Mouse (Mus musculus) naive thymus-derived CD4-positive, alpha-beta T cell, adult 2 months (primary cell): ENCODE measurements at regions not wholly inside any gene's neighbourhood (a gene's known extent, or its start where the extent isn't known, plus 50 kb on each side); places are given as distances from the start of the nearest gene placed in this dataset.

Experiments used
- DNase-seq: peaks from one replicate; pipeline ENCODE4 v3.0.0-alpha.2; 2011; ENCODE audit warnings: low read depth

DNA sequence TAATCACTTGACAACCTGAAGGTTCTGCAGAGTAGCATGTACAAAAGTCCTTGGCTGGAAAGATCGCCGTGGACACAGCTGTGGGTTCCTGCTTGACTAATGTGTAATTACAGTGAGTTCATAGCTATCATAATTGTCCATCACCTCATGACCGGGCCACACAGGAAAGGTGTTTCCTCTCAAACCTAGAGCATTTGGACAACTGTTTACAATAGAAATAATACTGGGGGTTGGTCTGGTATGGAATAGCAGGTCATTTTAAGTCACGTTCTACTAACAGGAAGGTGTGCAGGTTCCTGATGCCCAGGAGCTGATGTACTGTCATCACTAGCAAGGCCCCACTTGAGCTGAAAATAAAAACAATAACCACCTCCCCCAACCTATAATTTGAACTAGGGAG, 283.1 kb upstream of the Gm26657 start:
- DNase-seq = no peak

DNA sequence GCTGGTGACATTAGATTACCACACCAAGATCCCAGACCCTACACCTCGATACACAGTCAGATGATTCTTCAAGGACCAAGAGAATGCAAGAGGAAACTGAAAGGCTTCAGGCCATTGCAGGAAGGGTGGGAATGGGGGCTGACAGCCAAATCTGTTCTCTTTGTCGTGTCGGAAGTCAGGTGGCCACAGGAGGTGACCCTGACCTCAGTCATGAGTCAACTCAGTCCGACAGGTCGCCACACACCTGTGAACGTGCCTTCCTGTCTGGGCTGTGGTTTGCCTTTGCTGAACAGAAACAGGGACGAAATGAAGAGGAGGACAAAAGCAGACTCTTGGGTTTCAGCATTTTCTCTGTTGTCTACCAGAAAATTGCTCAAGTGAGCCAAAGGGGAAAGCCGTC, 318.3 kb upstream of the Gm26657 start:
- DNase-seq = no peak

DNA sequence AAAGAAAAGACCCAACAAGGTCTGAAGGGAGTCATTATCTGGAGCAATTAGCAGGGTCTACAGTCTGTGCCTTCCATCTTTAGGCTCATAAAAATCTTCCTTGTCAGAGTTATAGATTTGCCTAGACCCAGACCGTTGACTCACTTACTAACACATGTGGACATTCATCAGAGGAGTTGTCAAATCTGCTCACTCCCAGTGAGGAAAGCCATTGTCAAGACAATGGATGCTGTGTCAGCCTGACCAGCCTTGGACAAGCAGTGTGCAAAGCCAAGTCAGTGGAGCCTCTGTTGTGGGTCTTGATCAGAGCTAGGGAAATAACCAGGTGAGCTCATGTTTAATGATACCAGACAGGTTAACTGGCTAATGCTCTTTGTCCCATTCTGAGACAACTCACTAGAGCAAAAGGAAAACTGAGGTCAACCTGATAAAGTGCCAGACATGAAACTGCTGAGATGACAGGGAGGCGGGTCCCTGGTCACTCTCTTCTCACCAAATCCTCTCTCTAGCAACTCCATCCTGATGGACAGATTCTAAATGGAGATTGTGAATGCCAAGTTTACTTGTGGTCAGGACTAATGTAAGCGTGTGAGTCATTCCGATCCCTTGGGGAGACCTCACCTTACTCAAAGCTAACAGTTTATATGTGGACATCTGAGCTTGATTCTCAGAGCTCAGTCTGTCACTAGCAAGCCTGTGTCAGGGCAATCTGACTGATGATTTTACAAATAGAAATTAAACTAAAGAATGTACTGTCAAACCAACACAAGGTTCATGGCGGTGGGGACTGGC, 320.6 kb upstream of the Gm26657 start:
- no peak for DNase-seq

GRCm38 (mm10) chr4:56411024-56411636, 328.7 kb upstream of the Gm26657 start:
- DNase-seq = no peak

GRCm38 (mm10) chr4:56393793-56394192, 346.1 kb upstream of the Gm26657 start:
- DNase-seq = no peak

DNA sequence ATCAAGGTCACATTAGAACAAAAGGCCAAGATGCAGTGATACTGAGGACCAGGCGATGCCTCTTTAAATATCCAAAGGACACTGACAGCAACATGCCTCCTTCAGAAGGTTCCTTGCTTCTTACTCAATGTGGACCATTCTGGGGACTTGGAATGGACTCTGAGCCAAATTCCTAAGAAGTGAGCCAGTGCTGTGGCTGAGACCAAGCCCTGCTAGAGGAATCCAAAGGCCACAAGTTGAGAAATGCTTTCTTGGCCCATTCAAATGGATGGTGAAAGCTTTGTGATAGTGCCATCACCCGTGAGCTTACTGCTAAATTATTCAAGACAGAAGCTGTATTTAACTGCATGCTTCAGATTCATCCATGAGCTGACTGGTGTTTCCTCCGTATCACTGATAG, 352.8 kb upstream of the Gm26657 start:
- DNase-seq = no peak

- DNase-seq = no peak
Observed at GRCm38 (mm10) chr4:56375745-56376144, 364.1 kb upstream of the Gm26657 start.

- DNase-seq = no peak
Observed at GRCm38 (mm10) chr4:56374466-56374865, 365.4 kb upstream of the Gm26657 start.

DNA sequence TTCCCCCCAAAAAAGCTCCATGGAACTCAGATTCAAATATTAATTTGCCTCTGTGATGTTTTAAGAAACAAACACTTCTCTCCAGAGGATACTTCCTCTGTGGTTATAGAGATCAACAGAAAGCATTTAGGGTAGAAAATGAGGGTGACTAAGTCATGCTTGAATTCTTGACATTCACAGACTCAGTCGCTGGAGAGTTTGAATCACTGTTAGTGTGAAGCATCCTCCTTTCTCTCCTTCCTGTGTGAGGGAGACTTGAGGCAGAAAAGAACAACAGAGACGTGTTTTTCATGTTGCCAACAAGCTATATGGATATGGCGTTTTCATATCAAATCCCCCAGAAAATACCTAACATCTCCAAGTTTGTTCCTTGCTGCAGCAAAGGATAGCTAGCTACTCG, 366.1 kb upstream of the Gm26657 start:
- no peak for DNase-seq

DNA sequence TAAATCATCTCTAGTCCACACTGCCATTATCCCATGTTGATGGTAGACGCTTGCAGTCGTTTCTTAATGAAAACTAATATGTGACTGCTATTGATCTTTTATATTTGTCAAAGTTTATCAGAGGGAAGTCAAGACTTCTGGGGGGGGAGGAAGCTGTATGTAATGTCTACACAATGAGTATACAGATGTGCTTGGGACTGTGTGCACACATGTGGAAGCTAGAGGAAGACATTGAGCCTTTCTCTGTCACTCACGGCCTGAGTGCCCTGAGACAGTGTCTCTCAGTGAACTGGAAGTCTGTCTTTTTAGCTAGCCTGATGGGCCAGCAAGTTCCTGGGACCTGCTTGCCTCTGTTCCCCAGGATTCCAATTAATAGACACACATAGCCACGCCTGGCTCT, 366.7 kb upstream of the Gm26657 start:
- no peak for DNase-seq

DNA sequence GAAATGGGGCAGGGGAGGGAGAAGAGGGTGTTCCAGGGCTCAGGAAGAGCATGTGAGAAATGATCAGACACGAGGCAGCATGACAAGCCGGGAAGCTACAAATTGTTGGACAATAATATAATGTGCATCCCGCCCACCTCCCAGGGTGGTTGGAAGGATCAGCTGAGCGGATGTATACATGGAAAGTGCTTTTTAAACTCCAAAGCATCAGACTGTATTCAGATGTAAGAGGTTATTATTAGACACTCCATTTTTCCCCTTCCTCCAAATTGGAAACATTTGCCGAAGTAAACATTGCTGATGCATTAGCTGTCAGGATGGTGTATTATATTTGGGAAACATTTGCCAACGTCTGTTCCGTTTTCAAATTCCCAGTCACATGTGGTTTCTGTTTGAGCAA, 367.2 kb upstream of the Gm26657 start:
- no peak for DNase-seq

DNA sequence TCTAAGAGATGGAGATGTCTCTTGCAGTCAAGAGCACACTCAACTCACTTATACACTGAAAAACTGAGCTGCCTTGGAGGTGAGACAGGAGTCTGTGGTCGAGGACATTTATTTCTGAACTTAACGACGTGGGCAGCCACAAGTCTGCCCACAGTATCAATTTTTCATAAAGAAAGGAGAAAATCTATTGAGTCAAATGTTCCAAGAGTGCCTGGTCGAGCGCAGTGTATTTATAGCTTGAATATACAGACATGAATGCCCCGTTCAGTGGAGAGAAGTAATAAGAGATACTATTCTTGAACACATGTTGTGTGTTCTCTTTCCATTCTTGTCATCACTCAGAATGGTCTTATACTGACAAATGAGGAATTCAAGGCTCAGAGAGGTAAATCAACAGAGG, 375.3 kb upstream of the Gm26657 start:
- no peak for DNase-seq

DNA sequence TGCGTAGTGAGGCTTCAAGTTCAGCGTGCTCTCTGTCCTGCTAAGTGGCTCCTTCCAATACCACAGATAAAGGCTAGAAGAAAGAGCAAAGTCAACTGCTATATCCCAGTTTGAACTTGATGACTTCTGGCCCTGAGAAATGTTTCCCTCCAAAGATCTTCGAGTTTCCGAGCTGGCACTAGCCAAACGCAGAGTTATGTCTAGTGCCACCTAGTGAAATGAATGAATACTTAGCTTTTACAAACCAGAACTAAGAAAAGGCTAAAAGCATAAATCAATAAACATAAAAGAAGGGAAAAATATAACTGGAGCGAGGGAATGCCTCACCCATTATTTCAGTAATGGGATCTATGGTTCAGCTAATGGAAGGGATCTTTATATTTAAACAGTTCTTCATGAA, 377.7 kb upstream of the Gm26657 start:
- no peak for DNase-seq

DNA sequence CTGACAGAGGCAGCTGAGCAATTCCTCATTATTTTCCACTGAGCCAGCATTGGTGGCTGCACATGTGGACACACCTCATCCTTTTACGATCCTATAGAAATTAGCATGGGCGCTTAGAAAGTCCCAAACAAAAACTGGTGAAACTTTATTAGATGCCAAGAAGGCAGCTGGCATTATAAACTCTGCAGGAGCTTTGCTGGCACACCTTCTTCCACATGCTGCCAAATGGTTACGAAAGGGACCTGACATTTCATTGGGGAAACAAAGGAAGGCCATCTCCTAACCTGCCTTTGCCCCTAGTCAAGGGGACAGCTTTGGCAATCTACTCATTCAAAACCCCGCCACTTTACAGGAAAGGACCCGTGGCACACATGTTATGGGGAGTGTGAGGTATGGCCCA, 390.7 kb upstream of the Gm26657 start:
- DNase-seq = no peak

DNA sequence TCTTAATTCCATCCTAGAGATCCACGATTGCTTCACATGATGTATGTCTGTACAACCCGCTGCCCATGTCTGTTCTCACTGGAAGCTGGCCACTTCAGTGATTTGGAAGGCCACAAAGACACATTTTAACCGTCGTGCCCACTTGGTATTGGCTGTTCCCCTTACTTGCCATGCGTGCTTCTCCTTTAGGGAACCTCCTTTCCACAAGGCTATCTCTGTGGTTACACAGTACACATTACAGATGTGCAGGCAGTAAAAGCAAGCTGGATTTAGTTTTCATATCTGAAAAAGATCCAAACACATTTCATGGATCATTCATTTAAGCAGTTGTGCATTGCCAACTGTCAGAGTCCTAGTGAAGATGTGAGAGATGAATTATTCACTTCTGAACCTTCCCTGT, 414.7 kb upstream of the Gm26657 start:
- no peak for DNase-seq

DNA sequence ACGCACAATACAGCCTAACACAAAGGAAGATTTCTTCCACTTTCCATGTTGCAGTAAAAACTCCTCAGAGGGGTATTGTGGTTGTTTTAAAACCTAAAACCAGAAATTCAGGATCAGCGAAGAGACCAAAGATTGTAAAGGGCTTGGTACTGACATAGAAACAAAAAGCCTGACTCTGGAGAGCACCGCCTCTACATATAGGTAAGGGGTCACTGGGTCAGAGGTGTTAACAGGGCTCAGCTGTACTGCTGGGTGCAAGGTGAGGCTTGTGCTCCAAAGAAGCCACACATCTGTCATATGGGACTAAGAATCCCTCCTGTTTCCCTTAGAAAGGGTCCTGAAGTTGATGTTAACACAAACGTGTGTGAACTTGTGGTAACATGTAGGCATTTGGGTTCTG, 420.7 kb upstream of the Gm26657 start:
- no peak for DNase-seq

DNA sequence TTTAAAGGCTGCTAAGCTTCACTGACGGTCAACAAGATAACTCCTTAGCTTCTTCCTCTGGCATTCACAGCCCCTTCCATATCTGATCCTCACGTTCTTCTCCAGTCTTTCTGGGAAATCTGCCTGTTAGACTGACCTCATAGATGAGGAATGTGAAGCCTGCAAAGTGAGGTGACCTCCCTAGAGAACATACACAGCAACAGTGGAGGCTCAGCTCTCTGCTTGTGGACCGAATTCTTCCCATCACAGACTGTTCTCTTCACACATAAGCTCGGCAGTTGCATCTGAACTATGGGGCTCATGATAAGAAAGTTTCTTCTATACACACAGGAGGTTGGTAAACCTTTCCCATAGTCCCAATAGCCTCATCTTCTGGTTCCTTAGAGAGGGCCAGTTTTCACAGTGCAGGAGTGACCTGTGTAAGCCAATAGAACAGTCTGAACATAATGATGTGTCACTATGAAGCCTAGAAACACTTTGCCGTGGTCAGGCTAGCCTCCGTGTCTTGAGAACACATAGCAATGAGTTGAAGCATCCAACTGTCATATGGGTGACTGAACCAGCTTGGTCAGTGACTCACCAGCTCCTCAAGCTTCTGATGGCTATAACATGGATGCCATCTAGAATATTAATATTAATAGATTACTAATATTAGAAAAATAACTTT, 434.1 kb upstream of the Gm26657 start:
- DNase-seq = no peak

DNA sequence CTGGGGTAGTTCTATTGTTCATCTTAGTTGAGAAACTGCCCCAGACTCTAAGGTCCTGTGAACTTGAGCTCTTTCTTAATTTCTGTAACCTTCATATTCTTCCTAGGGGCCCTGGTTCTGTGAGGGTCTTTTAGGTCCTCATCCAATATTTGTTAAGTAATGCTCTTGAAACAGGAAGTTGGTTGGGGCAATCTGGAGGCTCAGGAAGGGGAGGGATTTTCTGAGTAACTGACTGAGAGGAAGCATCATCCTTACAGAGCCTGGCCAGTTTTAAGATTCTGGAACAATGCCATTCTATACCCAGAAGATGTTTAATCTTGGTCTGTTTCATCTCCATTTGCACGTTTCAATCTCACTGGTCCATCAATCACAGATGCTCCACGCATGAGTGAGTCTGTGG, 435.6 kb upstream of the Gm26657 start:
- no peak for DNase-seq

GRCm38 (mm10) chr4:56287980-56288379, 451.9 kb upstream of the Gm26657 start:
- DNase-seq = no peak

GRCm38 (mm10) chr4:56284490-56284889, 455.4 kb upstream of the Gm26657 start:
- no peak for DNase-seq

DNA sequence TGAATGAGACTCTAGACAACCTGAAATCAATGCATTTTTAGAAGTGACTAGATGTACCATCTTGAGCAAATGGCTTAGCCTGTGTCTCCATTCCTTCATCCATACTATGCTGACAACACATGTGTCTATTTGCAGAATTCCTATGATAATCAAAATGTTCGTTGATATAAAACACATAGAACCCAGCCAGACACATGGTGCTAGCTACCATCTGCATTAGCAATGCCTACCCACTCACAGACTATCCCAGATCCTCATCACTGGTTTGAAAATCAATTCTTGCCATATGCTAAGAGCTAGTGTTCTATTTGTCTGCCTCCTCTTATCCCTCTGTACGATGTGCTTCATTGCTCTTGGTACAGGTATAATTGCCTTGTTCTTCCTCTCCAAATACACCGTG, 464.0 kb upstream of the Gm26657 start:
- no peak for DNase-seq

- DNase-seq = no peak
Observed at GRCm38 (mm10) chr4:56271390-56271789, 468.5 kb upstream of the Gm26657 start.

GRCm38 (mm10) chr4:56264626-56265025, 475.2 kb upstream of the Gm26657 start:
- no peak for DNase-seq
